Mouse (Mus musculus): ENCODE measurements around the gene Ackr3.

The Ackr3 gene

GRCm38 (mm10) chr1:90204821-90205220 lies 1.0 kb downstream of the Ackr3 start:
- DNase-seq (ENCODE audit: low read depth), result no peak

GRCm38 (mm10) chr1:90205223-90205622 lies 1.4 kb downstream of the Ackr3 start:
- peak; percentile 60 for DNase-seq (ENCODE audit: low read depth)

- DNase-seq (ENCODE audit: low read depth), result no peak
Observed at GRCm38 (mm10) chr1:90206684-90207083, 2.9 kb downstream of the Ackr3 start.

GRCm38 (mm10) chr1:90207279-90207678 lies 3.5 kb downstream of the Ackr3 start:
- no peak for DNase-seq (ENCODE audit: low read depth)

GRCm38 (mm10) chr1:90207739-90208502 lies 4.1 kb downstream of the Ackr3 start:
- no peak for DNase-seq (ENCODE audit: low read depth)

GRCm38 (mm10) chr1:90208503-90208860 lies 4.7 kb downstream of the Ackr3 start:
- DNase-seq (ENCODE audit: low read depth), result peak; percentile 27

GRCm38 (mm10) chr1:90209069-90209468 lies 5.3 kb downstream of the Ackr3 start:
- no peak for DNase-seq (ENCODE audit: low read depth)

- no peak for DNase-seq (ENCODE audit: low read depth)
Observed at GRCm38 (mm10) chr1:90209741-90210140, 6.0 kb downstream of the Ackr3 start.

- DNase-seq (ENCODE audit: low read depth), result no peak
Observed at GRCm38 (mm10) chr1:90210346-90210745, 6.6 kb downstream of the Ackr3 start.

- no peak for DNase-seq (ENCODE audit: low read depth)
Observed at GRCm38 (mm10) chr1:90210761-90211160, 7.0 kb downstream of the Ackr3 start.

- no peak for DNase-seq (ENCODE audit: low read depth)
Observed at GRCm38 (mm10) chr1:90212376-90212775, 8.6 kb downstream of the Ackr3 start.

- no peak for DNase-seq (ENCODE audit: low read depth)
Observed at GRCm38 (mm10) chr1:90212901-90213300, 9.1 kb downstream of the Ackr3 start.

GRCm38 (mm10) chr1:90214021-90214420 lies 10.2 kb downstream of the Ackr3 start:
- no peak for DNase-seq (ENCODE audit: low read depth)

- DNase-seq (ENCODE audit: low read depth), result no peak
Observed at GRCm38 (mm10) chr1:90214926-90215325, 11.1 kb downstream of the Ackr3 start.

- no peak for DNase-seq (ENCODE audit: low read depth)
Observed at GRCm38 (mm10) chr1:90215881-90216280, 12.1 kb downstream of the Ackr3 start.

- no peak for DNase-seq (ENCODE audit: low read depth)
Observed at GRCm38 (mm10) chr1:90216395-90216794, 12.6 kb downstream of the Ackr3 start.

- DNase-seq (ENCODE audit: low read depth), result no peak
Observed at GRCm38 (mm10) chr1:90220280-90220679, 16.5 kb downstream of the Ackr3 start.

- DNase-seq (ENCODE audit: low read depth), result no peak
Observed at GRCm38 (mm10) chr1:90220844-90221243, 17.1 kb downstream of the Ackr3 start.

- DNase-seq (ENCODE audit: low read depth), result no peak
Observed at GRCm38 (mm10) chr1:90221811-90222361, 18.1 kb downstream of the Ackr3 start.

GRCm38 (mm10) chr1:90222427-90222901 lies 18.7 kb downstream of the Ackr3 start:
- DNase-seq (ENCODE audit: low read depth), result no peak

- no peak for DNase-seq (ENCODE audit: low read depth)
Observed at GRCm38 (mm10) chr1:90223006-90223405, 19.2 kb downstream of the Ackr3 start.

GRCm38 (mm10) chr1:90225603-90226254 lies 21.9 kb downstream of the Ackr3 start:
- DNase-seq (ENCODE audit: low read depth), result peak; percentile 78

- DNase-seq (ENCODE audit: low read depth), result no peak
Observed at GRCm38 (mm10) chr1:90227684-90228322, 24.0 kb downstream of the Ackr3 start.
